Mouse (Mus musculus) urinary bladder, postnatal 36 days (tissue): ENCODE measurements around the gene Ldlrad3.

Experiments
- DNase-seq, 2 experiments: peaks; one replicate each; pipeline ENCODE4 v3.0.0; 2022; ENCODE audit warnings: low spot score in 2 of 2, mixed read lengths in 1 of 2

Ldlrad3 gene

GRCm38 (mm10) chr2:102190956-102191355 is 4.8 kb upstream of the Ldlrad3 start:
- DNase-seq: no peak

- no peak for DNase-seq
Measured at GRCm38 (mm10) chr2:102185069-102185950, 875 bp downstream of the Ldlrad3 start.

- no peak for DNase-seq
Measured at GRCm38 (mm10) chr2:102183720-102184480, 2.3 kb downstream of the Ldlrad3 start.

GRCm38 (mm10) chr2:102181459-102181858 is 4.7 kb downstream of the Ldlrad3 start:
- no peak for DNase-seq

GRCm38 (mm10) chr2:102176434-102176772 is 9.8 kb downstream of the Ldlrad3 start:
- DNase-seq: no peak

GRCm38 (mm10) chr2:102175741-102176433 is 10.3 kb downstream of the Ldlrad3 start:
- DNase-seq: no peak

GRCm38 (mm10) chr2:102172458-102172857 is 13.7 kb downstream of the Ldlrad3 start:
- no peak for DNase-seq

GRCm38 (mm10) chr2:102166550-102167325 is 19.4 kb downstream of the Ldlrad3 start:
- peak; percentile 7 to 27 for DNase-seq

GRCm38 (mm10) chr2:102163106-102163505 is 23.1 kb downstream of the Ldlrad3 start:
- DNase-seq: no peak

GRCm38 (mm10) chr2:102157555-102157954 is 28.6 kb downstream of the Ldlrad3 start:
- no peak for DNase-seq

- no peak for DNase-seq
Measured at GRCm38 (mm10) chr2:102157010-102157409, 29.2 kb downstream of the Ldlrad3 start.

- DNase-seq: no peak
Measured at GRCm38 (mm10) chr2:102156460-102156859, 29.7 kb downstream of the Ldlrad3 start.

GRCm38 (mm10) chr2:102155306-102156015 is 30.7 kb downstream of the Ldlrad3 start:
- DNase-seq: no peak

GRCm38 (mm10) chr2:102154771-102155211 is 31.4 kb downstream of the Ldlrad3 start:
- DNase-seq: no peak

GRCm38 (mm10) chr2:102154328-102154727 is 31.9 kb downstream of the Ldlrad3 start:
- no peak for DNase-seq

- DNase-seq: no peak
Measured at GRCm38 (mm10) chr2:102153516-102153915, 32.7 kb downstream of the Ldlrad3 start.

- DNase-seq: no peak
Measured at GRCm38 (mm10) chr2:102152851-102153250, 33.3 kb downstream of the Ldlrad3 start.

GRCm38 (mm10) chr2:102149058-102149457 is 37.1 kb downstream of the Ldlrad3 start:
- no peak for DNase-seq

GRCm38 (mm10) chr2:102148093-102148492 is 38.1 kb downstream of the Ldlrad3 start:
- no peak for DNase-seq

- no peak for DNase-seq
Measured at GRCm38 (mm10) chr2:102147561-102147960, 38.6 kb downstream of the Ldlrad3 start.

GRCm38 (mm10) chr2:102146386-102146785 is 39.8 kb downstream of the Ldlrad3 start:
- no peak for DNase-seq
